Mouse (Mus musculus) induced T-regulatory cell, adult 2 months (primary cell): ENCODE measurements around the gene Slc38a6.

Source experiments
- DNase-seq: peaks from one replicate; pipeline ENCODE4 v3.0.0-alpha.2; 2012; ENCODE audit warnings: low read depth

Slc38a6 gene

DNA sequence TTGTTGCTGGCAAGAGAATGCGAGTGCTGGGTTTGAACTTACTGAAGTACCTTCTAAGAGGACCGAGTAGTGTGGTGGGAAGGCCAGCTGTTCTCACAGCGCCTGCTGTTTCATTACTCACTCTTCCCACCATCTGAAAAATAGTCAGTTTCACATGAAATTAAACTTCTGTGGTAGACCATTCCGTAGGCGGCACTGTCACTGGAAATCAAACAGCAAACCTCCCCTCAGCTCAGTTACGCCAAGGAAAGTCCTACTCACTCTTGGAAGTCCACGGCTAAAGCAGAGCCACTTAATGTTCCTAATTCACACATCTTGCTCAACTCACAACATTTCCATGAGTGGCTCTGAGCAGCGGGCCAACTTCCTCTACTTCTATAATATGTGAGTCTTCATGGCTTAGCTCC lies 37.6 kb downstream of the Slc38a6 start:
- no peak for DNase-seq

DNA sequence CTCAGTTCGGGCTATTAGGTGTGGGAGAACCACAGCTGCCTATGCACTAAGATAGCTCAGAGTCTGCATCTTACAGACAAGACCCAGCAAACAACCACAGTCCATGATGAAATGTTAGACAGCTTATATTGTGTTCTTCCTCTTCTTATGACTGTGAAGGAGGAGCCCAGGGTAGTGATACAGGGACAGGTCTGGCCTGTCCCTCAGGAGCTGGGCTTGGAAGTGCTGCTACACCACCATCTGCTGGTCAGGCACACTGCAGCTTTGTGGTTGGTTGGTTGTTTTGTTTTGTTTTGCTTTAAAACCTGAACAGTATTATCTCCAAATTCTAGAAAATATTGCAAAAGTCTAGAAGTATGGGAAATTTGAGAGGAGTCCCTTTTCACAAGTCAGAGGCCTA lies 38.2 kb downstream of the Slc38a6 start:
- no peak for DNase-seq

DNA sequence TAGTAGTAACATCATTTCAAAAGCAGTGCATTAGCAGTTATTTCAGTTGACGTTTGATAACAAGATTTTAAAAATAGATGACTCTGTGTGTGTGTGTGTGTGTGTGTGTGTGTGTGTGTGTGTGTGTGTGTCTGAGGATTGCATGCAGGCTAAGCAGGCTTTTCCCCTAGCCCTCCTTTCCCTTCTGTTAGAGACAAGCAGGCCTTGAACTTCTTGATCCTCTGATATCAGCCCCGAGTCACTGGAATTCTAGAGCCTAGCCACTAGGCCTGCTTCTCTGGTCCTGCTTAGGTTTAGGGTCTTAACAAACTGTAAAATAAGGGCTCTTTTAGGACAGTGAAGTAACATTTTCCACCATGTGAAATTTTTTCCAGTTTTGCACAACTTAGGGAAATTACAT lies 38.6 kb downstream of the Slc38a6 start:
- DNase-seq, result no peak

DNA sequence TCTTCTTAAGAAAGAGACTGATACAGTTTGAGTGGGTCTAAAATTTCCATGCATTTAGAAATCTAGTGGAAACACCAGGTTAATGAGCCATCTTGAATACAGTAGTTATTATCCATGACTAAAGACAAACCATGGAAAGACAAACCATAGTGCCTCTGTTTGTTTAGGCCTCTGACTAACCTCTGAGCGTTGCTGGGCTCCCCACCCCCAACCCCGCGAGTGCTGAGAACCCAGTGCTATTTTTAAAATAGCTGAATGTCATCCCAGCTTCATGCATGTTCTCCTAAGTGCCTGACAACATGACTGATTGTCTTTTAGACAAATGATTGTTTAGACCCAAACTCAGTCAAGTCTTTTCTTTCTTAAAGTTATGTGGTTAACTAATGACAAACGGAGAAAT lies 39.0 kb downstream of the Slc38a6 start:
- DNase-seq, result no peak

DNA sequence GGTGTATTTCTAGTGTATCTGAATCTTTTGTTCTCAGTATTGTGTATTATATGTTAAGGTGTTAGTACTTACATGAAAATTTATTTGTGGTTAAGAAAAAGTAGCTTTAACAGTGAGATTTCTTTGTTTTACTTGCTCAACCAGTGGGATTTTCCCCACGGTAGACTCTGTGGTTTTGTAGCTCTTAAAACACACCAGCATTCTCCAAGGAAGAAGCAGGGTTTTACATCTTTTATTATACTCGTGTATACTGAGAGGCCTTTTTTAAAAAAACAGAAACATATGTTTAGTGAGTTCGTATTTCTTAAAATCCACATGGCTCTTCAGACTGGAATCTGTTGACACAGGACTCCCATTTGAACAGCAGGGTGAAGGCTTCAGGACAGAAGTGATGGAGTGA lies 40.8 kb downstream of the Slc38a6 start:
- DNase-seq, result peak; percentile 12

DNA sequence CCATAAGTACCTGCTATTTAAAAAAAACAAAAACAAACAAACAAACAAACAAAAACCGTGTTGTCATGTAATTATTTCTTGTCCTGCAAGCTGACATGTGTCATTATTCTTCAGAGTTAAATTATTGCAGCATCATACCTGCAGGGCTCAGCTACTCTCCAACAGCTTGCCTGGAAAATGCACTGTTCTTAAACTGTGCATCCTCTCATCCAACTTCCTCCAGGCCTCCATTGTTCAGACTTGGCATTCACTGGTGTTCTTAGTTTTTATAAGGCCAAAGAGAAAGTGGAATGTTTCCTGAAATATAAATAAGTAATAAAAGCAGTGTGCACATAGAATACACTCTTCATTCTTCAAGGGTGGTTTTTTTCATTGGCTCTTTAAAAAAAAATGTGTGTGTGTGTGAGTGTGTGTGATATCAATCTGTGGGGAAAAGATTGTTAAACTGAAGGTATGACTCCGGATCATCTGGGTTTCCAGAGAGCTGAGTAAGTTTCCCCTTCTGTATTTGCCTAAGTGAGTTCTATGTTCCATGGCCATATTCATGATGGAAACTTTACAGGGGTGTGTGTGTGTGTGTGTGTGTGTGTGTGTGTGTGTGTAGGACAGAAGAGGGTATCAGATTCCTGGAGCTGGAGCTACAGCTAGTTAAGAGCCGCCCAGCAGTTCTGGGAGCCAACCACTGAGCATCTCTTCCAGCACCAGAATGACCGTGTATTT lies 42.0 kb downstream of the Slc38a6 start:
- DNase-seq, result no peak

DNA sequence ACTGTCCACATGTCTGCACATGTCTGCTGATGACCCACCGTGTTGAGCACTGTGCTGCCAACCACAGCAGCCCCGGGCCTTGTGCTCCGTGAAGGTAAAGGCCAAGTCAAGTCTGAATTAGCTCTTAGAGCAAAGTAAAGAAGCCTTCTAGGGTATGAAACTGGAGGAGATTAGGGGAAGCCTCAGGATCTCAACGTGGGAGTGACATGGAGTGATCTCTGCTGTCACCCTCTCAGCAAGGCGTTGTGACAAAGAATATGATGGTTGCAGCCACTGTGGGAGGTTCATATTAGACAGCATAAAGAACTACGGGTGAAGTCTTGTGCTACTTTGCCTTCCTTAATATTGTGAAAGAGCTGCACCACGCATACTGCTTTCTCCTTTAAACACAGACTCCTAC lies 43.7 kb downstream of the Slc38a6 start:
- DNase-seq, result no peak

DNA sequence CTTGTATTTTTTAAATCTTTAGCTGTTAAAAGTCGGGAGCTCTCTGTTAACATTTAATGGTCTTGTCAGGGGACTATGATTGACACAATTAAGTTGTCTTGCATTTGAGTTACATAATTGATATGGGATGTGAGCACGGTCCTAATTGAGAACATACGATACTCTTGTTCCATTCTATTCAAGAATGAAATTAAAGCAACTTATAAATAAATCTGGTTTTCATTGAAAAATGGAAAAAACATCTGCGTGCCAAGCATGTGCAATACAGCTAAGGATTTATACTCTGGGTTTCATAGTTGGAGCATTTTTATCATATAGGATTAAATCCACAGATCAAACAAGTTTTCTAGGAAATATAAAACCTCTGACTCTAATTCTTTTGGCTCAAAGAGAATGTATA lies 46.1 kb downstream of the Slc38a6 start:
- DNase-seq, result no peak

DNA sequence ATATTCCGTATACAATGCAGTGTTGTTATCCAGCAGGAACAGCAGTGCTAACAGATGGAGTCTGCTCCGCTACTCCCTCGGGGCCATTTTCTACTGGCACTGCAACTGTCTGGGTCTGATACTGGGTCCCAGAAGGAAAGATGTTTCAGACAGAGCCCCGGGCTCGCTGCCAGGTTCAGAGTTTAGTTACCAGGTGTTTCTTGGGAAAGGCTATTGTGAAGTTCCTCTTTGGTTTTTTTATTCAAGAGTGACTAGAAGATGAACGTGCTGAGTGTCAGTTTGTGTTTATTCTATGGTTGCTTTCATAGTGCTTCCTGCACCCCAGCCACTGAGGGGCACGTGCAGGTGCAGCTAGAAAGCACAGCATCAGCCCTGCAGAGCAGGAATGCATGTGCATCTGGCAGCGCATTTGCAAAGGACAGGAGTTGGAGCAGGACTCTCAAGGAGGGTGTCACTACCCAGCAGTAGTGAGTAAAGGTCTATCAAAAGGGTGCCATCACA lies 47.5 kb downstream of the Slc38a6 start:
- no peak for DNase-seq

DNA sequence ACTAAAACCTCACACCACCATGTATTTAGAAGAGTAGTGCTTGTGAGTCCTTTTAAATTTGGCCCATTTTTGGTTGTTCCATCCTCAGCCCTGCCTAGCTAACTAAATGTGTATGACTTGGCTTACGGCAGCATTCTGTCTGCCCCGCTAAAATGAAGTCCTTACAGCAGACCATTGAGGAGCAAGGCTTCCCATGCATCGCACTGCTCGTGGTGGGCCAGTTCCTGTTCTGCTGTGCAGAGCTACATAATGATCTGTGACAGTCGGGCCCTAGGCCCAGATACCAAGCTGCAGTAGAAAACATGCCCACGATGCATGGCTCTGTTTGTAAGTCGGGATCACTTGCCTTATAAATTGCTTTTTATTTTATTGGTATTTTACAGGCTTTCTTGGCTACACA lies 50.5 kb downstream of the Slc38a6 start:
- DNase-seq, result no peak

DNA sequence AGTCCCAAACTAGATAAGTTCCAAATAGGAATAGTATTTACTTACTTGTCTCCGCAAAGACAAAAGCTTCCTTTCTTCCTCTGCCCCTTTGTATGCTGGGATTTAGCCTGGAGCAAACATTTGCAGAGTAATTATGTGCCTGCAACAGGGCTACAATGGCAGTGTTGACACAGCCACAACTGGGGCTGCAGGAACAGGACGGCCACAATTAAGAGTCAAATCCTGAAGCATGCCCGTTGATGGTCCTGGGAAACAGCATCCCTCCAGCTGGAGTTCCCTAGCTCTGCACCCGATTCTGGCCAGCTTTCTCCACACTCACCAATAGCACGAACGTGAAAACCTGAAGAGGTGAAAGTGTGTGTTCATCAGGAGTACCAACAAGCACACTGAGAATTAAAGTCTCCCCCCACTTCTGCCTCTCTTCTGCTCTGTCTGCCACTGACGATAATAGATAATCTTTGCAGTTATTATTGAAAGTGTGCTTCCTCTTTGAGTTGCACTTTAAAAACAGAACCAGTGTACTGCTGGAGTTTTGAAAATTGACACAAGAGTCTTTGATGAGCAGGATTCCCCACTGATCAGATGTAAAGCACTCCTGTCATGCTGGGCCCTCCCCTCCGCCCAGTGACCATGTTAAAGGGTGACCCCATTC lies 54.2 kb downstream of the Slc38a6 start:
- no peak for DNase-seq

DNA sequence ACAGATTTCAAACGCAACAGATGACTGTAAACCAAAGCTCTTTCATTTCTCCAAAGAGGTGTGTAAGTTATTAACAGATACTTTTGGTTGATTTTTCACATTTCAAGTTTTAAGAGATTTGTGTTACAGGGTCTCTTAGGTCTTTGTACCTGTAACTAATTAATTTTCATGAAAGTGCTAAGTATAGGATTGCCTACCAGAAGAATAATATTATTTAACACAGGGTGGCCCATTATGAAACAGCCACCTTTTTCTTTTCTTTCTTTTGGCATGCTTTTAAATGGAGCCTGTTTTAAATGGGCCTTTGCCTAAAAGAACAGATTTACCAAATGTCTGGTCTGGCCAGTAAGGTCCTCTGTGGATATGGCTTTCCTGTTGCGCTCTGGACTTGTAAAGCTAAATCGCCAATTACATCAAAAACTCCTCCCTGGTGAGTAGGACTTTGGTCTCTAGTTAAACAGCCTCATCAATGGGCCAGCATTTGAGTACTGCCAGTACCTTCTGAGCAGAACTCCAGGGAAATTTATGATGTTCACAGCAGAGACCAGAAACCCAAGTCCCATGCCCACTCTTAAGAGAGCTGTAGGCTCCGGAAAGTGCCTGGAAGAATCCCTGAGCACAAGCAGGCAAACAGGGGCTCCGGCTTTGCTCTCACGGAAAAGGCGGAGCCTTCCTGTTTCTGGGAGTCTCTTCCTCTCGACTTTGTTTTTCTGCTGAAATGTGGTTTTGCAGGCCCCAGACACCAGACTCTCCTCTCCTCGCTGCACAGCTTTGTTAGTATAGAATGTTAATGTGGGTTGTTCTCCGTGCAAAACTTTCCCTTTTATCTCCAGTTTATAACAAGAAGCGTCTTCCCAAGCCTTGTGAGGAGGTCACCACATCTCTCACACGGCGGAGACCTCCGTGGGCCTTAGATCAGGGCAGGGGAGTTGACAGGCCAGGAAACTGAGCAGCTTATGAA lies 55.4 kb downstream of the Slc38a6 start:
- peak; percentile 17 for DNase-seq

DNA sequence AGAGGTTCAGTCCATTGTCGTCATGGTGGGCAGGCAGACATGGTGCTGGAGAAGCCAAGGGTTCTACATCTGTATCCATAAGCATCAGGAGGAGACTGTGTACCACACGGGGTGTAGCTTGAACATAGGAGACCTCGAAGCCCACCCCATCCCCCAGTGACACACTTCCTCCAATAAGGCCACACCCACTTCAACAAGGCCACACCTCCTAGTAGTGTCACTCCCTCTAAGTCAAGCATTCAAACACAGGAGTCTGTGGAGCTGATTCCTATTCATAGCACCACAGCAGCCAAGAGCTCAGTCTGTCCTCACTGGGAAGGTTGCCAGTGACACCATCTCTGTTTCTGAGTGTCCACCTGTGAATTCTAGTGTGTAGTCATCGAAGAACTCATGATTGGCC lies 57.7 kb downstream of the Slc38a6 start:
- no peak for DNase-seq

DNA sequence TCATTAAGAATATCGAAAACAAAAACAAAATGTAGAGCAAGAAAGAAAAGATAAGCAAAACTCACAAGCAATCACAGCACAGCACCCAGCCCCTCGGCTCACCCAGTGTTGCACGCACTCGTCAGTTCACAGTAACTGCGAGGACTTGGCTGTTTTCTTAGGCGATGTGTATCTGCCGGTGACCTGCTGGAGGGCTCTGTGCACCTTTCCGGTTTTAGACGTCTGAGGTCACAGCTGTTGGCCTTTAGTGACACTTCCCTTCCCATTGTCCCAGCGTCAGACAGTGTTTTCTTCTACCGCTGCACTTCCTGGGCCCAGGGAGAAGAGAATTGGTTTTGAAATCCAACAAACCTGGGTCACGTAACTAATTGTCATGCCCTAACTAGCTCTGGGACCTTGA lies 58.6 kb downstream of the Slc38a6 start:
- DNase-seq, result no peak

DNA sequence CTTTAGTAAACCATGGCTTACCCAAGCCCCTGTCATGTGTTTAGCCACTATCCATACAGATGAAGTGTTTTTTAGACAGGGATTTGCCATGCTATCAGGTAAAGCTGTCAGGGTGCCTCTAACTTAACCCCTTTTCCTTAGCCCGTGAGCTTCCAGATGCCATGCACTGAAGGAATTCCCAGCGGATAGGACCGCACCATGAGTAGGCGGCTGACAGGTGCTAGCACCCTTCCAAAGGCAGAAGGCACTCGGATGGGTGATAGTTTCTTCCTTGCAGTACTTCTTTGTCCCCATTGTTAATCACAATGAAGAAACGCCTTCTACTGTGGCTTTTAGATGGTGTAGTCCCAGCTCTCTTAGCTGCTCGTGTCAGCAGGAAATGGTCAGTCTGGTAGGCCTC lies 60.6 kb downstream of the Slc38a6 start:
- DNase-seq, result no peak

DNA sequence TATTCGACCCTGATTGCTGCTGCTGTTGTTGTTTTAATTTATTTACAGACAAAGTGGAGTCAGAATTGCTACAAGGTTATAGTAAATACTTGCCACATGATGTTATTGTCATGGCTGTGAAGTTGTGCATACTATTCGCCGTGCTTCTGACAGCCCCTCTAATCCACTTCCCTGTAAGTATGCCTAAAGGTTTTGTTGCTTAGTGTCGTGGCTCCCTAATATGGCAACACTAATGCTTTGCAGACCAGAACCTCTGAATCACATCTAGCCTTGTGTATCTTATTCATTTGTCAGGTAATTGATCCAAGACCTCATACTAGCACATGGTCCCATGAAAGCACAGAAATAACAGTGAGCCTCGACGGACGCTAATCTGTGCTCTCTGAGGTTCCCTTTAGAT lies 63.9 kb downstream of the Slc38a6 start:
- no peak for DNase-seq

DNA sequence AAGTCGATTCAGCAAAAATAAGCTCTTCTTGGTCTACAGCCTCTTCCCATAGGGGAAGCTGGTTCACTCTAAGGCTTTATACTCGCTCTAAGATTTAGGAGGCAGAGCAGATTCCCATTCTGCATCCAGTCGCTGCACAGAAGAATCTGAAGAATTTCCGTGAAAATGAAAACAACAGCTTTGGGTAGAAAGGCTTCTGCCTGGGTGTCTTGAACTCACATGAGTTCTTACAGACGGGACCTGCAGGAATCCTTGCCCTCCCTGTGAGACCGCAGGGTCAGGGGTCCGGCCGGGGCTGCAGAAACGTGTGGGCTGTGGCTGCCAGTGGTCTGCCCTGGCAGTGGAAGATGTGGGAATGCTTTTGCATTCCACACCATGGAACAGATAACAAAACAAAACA lies 64.4 kb downstream of the Slc38a6 start:
- DNase-seq, result no peak

DNA sequence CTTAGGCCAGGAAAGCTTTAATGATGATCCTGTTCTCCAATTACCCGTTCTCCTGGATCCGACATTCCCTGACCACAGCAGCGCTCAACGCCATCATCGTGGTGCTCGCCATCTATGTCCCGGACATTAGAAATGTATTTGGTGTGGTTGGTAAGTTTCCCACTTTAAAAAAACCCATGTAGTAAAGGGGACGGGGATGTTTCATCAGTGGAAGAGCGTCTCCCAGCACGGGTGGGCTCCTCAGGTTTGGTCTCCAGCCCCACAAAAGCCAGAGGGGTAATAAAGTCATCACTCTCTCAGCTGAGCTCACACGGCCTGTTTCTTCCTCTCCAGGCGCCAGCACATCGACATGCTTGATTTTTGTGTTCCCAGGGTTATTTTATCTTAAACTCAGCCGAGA lies 65.2 kb downstream of the Slc38a6 start:
- DNase-seq, result no peak

DNA sequence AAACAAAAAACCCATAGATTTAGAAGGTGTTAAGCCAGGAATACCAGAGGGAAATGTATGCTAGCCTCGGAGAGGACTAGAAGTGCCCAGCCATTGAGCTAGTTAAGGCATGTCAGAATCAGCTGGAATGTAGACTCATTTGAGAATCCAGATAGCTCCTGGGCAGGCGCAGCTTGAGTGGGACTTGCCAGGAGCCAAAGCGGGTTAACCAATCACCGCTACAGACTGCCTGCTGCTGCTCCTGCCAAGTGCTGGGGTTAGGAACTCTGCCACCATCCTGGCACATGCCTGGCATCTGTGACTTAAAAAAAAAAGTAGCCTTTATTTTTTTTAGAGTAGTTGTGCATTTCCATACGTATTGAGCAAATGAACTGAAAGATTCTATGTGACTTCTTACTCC lies 66.8 kb downstream of the Slc38a6 start:
- DNase-seq, result no peak

DNA sequence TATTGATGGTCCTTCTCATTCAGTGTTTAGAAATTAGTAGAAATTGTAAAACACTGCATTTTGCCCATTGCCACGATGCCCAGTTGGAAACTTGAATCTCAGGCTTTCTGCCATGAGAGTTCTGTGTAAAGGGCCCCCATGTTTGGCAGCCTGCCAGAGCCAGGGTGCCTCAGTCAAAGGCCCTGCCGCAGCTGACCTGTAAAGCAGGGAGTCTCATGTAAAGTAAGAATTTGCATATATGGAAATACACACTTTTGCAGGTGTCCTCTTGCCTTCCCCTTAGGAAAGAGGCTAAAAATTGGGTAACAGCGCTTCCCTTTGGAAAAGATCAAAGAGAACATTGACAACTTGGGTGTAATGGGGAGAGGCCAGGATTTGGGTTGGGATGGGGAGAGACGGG lies 67.9 kb downstream of the Slc38a6 start:
- DNase-seq, result no peak

DNA sequence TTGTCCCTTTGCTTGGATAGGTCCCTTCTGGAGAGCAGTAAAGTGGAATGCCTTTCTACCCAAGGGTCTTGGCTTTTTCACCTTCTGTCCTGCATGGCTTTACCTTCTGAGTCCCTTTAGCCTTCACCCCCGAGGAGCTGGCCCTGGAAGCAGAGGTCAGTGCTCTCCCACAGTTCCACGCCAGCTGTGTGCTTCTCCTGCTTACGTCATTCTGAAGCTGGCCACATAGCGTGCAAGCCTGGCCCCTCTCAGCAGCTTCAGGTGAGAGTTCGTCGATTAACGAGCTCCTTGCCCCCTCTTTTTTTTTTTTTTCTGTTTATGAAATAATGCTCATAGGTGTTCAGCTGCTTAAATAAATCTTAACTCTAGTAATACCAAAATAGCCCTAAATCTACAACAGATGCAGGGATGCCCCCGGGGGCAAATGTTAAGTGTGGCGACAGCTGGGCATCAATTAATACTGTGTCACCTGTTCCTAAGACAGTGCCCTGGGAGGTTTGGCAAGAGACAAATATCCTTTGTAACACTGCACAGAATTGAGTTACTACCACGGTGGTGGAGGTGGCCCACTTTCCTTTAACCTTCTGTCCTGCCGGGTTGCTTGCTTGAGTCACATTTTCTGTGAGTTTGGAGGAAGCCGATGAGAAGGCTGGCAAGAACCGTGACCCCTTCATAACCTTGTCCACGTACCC lies 68.7 kb downstream of the Slc38a6 start:
- DNase-seq, result no peak

DNA sequence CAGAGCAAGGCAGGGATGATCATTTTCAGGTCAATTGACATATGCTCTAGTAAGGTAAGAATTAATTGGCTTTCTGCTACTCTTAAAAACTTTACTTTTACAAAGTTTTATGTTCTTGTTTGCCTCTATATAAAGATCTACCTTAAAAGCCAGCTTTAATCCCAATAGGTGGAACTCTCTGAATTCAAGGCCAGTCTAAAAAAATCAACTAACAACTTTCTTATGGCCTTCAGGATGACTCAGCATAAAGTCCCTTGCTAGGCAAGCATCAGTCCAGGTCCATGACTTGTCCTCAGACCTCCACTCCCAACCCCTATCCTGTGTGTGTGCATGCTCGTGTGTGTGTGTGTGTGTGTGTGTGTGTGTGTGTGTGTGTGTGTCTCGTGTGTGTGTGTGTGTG lies 70.1 kb downstream of the Slc38a6 start:
- DNase-seq, result no peak
